Mouse (Mus musculus) lung, adult 2 months (tissue): ENCODE results near the gene Brwd1.

Source experiments
- CTCF ChIP-seq: fragments of 200-500 bp; IDR thresholded peaks from 2 replicates; pipeline ENCODE4 v1.5.1; 2011; ENCODE audit warnings: mild to moderate bottlenecking, low read length, control low read depth; ENCODE audit not compliant: insufficient read depth
- POLR2A ChIP-seq: fragments of 200-500 bp; IDR thresholded peaks from 2 replicates; pipeline ENCODE4 v1.6.1; 2011; ENCODE audit warnings: low read depth, mild to moderate bottlenecking, control low read depth, low read length, borderline replicate concordance; ENCODE audit errors: extremely low read depth

- TF ChIP-seq CTCF (peak; percentile 33; the same call in 1 of the 2 replicates), POLR2A (no peak)
Measured at GRCm38 (mm10) chr16:95964427-95965023, 117.8 kb downstream of the Brwd1 start.
